Mouse (Mus musculus) liver, adult 2 months (tissue): ENCODE results near the gene Klhl22.

Source experiments
- CTCF ChIP-seq: fragments of 200-500 bp; IDR thresholded peaks from 2 replicates; pipeline ENCODE4 v1.5.1; 2011; ENCODE audit warnings: low read depth, low read length, control low read depth
- POLR2A ChIP-seq: fragments of 200-500 bp; IDR thresholded peaks from 2 replicates; pipeline ENCODE4 v1.6.1; 2011; ENCODE audit warnings: low read length, control low read depth; ENCODE audit not compliant: insufficient read depth; ENCODE audit errors: extremely low read depth

DNA sequence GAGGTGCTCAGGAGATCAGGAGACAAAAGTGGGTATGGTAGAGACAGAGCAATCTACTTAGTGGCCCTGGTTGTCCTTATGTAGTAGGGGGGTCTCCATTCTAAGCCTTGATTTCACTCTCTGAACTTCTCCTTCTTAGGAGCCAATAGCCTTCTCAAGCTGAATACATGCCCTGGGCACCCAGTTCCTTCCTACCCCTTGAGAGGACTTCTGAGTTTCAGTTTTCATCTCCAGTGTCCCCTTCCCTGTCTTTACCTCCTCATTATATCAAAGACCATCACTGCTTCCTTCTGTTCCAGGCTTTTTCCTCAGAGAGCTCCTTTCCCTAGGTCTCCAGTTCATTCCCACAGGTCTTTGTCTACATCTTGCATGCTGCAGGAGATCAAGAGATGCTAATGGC is 37.1 kb downstream of the Klhl22 start:
- TF ChIP-seq CTCF (no peak), POLR2A (no peak)
